Mouse (Mus musculus) spleen, adult 2 months (tissue): ENCODE results near the gene Usp47.

Experiments used
- CTCF ChIP-seq: fragments of 200-500 bp; IDR thresholded peaks from 2 replicates; pipeline ENCODE4 v1.5.1; 2011; ENCODE audit warnings: mild to moderate bottlenecking, inconsistent platforms; ENCODE audit not compliant: insufficient read depth, insufficient read length, insufficient replicate concordance; ENCODE audit errors: extremely low read depth
- POLR2A ChIP-seq: fragments of 200-500 bp; IDR thresholded peaks from 2 replicates; pipeline ENCODE4 v1.6.1; 2011; ENCODE audit warnings: low read depth, low read length, inconsistent platforms

DNA sequence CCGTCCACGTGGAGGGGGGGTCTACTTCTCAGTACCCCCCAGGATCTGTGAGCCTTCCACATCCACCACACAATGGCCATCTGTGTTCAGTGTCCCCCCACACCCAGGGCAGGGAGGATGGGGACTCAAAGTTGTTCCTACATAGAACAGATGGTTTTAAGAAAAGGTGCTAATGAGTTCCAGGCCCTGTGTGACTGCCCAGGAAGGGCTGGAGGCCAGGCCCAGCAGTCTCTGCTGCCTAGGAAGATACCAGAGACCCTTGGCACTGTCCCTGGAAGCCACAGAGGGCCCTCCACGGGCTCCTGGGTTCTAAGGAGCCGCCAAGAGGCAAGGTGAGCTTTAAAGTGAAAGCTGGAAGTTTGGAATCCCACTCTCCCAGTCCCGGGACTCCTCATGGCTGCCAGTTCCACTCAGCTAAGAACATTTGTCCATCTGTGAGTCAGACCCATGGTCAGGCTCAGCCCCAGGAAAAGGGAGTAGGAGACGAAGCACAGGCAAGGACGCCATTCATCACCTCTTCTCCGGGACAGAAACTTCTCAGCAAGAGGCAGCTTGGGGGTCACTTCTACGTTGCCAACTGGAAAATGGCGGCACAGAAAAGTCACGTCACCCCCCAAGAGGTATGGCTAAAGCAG is 98.7 kb downstream of the Usp47 start:
- no peak for TF ChIP-seq POLR2A
- no peak for TF ChIP-seq CTCF
